In the genomic region with DNA sequence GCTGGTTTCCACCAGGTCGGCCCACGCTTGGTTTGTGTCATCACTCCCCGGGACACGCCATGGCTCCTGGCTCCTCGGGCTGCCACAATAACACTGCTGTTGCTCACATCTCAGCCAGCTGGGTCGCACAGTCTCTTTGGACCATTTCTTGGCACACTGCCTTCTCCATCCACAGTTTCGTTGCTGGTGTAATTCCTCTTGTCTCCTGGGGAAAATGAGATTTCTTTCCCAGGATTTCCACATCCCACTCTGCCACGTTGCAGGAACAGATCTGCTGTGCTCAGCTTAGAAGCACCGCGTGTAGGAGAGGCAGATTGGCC, we compare ENCODE assay signal across 8 mouse cellular contexts. TPM values are rescaled to one million over a fixed set of nuclear protein-coding genes. Genes with fewer than 3 reads are reported as not detected.
DNase-seq lines count a peak whose midpoint lies in the region; ATAC-seq and TF ChIP-seq lines count a peak whose summit lies in the region.

No protein-coding gene starts in this region.

- TF ChIP-seq CTCF in G1E (IDR thresholded peaks at IDR 0.05; ENCODE audit: low read depth, low read length), result no peak

- H3K9me3 ChIP-seq in G1E (replicated peaks), result no peaks in the 10 kb centered on the region

- H3K27me3 ChIP-seq in G1E (ENCODE audit: insufficient read depth, low read length), result peaks cover 29% of the 10 kb centered on the region

- H3K4me1 ChIP-seq in G1E (ENCODE audit: insufficient read depth, low read depth, low read length), result peaks cover 23% of the 10 kb centered on the region

- DNase-seq in G1E (ENCODE audit: low spot score), result no peak
- peak; percentile 93 for DNase-seq in brain, adult 2 months (ENCODE audit: low read depth, low spot score)
- DNase-seq in forelimb bud, embryonic 11.5 days (ENCODE audit: low read depth, low spot score), result peak; percentile 34
- peak; percentile 80 for DNase-seq in heart, postnatal 25 days (ENCODE audit: low spot score)
- peak; percentile 83 for DNase-seq in layer of hippocampus, adult 9-11 months
- DNase-seq in lung, postnatal 14 days, result peak; percentile 75
- peak; percentile 78 for DNase-seq in right cerebral cortex, postnatal 14 days

- ATAC-seq in G1E (ENCODE audit: extremely low read depth, insufficient number of reproducible peaks, low FRiP score, poor library complexity, severe bottlenecking), result no peak
- no peak for ATAC-seq in erythroid progenitor cell, adult 5-6 weeks (replicated peaks; ENCODE audit: low FRiP score, poor library complexity, severe bottlenecking)

- intact Hi-C loops in heart, postnatal 25 days (cut with DNase I), result loop anchor here (2.0 kb wide), 1 partner anchor 14 kb away; no protein-coding TSS in a partner anchor

- peaks cover 5% of the 10 kb centered on the region for H3K36me3 ChIP-seq in G1E (replicated peaks)

- H3K4me3 ChIP-seq in G1E (ENCODE audit: low read depth, low read length), result peak overlapping the region; percentile 89; the same call in 1 of the 2 replicates

RNA-seq across cellular contexts. Expression of a gene that starts 1.1 kb away (rescaled TPM):
- total RNA-seq in G1E (2014; fragmentation: Nextera tagmentation) (69.7 and 74.7 TPM in 2 replicates), G1E (2017) (133 and 151 TPM in 2 replicates)
- 179 and 180 TPM in 2 replicates for polyA plus RNA-seq in G1E (2012)
- total RNA-seq in heart, postnatal 25 days (2021), result 10 to 100 TPM; 56.7 to 57.3 TPM
- 77.5 and 82.2 TPM in 2 replicates for total RNA-seq in erythroid progenitor cell, adult 5-6 weeks (2015; ENCODE audit: low replicate concordance)
- 281 and 468 TPM in 2 replicates for total RNA-seq in erythroid progenitor cell, adult 5-6 weeks (2017; ENCODE audit: low replicate concordance)

RNA-seq across cellular contexts. Expression of a gene that starts 24.2 kb away (rescaled TPM):
- total RNA-seq in G1E (2014; fragmentation: Nextera tagmentation) (24.4 and 29.9 TPM in 2 replicates), G1E (2017) (24.0 and 24.7 TPM in 2 replicates)
- 60.0 and 65.2 TPM in 2 replicates for polyA plus RNA-seq in G1E (2012)
- total RNA-seq in heart, postnatal 25 days (2021), result 10 to 100 TPM; 21.1 to 21.7 TPM
- total RNA-seq in erythroid progenitor cell, adult 5-6 weeks (2015; ENCODE audit: low replicate concordance), result 14.3 and 22.0 TPM in 2 replicates
- total RNA-seq in erythroid progenitor cell, adult 5-6 weeks (2017; ENCODE audit: low replicate concordance), result 9.8 and 16.8 TPM in 2 replicates

RNA-seq across cellular contexts. Expression of a gene that starts 35.9 kb away (rescaled TPM):
- 17.9 and 24.4 TPM in 2 replicates for total RNA-seq in G1E (2014; fragmentation: Nextera tagmentation)
- 30.3 and 32.4 TPM in 2 replicates for total RNA-seq in G1E (2017)
- polyA plus RNA-seq in G1E (2012), result 27.2 and 27.6 TPM in 2 replicates
- 10 to 100 TPM; 20.7 to 23.3 TPM for total RNA-seq in heart, postnatal 25 days (2021)
- 46.1 and 52.6 TPM in 2 replicates for total RNA-seq in erythroid progenitor cell, adult 5-6 weeks (2015; ENCODE audit: low replicate concordance)
- 36.9 and 43.5 TPM in 2 replicates for total RNA-seq in erythroid progenitor cell, adult 5-6 weeks (2017; ENCODE audit: low replicate concordance)

RNA-seq across cellular contexts. Expression of a gene that starts 45.4 kb away (rescaled TPM):
- total RNA-seq in G1E (2014; fragmentation: Nextera tagmentation), result 5.9 and 596 TPM in 2 replicates
- total RNA-seq in G1E (2017), result 1.1 and 1.5 TPM in 2 replicates
- 2.3 and 2.9 TPM in 2 replicates for polyA plus RNA-seq in G1E (2012)
- total RNA-seq in heart, postnatal 25 days (2021), result 1 to 10 TPM; 5.3 to 9.5 TPM
- 5,198 and 5,361 TPM in 2 replicates for total RNA-seq in erythroid progenitor cell, adult 5-6 weeks (2015; ENCODE audit: low replicate concordance)
- total RNA-seq in erythroid progenitor cell, adult 5-6 weeks (2017; ENCODE audit: low replicate concordance), result 5,184 and 5,388 TPM in 2 replicates

RNA-seq across cellular contexts. Expression of a gene that starts 52.1 kb away (rescaled TPM):
- not detected in 2 replicates for total RNA-seq in G1E (2014; fragmentation: Nextera tagmentation)
- total RNA-seq in G1E (2017), result 0.05 TPM in 1 of 2 replicates, not detected in the other
- polyA plus RNA-seq in G1E (2012), result not detected in 2 replicates
- total RNA-seq in heart, postnatal 25 days (2021), result under 1 TPM; 0.61 to 0.68 TPM
- total RNA-seq in erythroid progenitor cell, adult 5-6 weeks (2015; ENCODE audit: low replicate concordance), result not detected in 2 replicates
- total RNA-seq in erythroid progenitor cell, adult 5-6 weeks (2017; ENCODE audit: low replicate concordance), result not detected in 2 replicates
